Mouse (Mus musculus): Measurements from ENCODE around the gene Gm21961. TPM values are rescaled to one million over a fixed set of nuclear protein-coding genes. Genes with fewer than 3 reads are reported as not detected.
"Not testable (repeated sequence)": the region's sequence is repeated elsewhere in the genome, so short reads cannot be mapped to it uniquely, and the experiment has no call there.

The Gm21961 gene
- polyA plus RNA-seq (2014; fragmentation: Nextera tagmentation; extraction: Ambion mirVana): not detected in 2 replicates

DNA sequence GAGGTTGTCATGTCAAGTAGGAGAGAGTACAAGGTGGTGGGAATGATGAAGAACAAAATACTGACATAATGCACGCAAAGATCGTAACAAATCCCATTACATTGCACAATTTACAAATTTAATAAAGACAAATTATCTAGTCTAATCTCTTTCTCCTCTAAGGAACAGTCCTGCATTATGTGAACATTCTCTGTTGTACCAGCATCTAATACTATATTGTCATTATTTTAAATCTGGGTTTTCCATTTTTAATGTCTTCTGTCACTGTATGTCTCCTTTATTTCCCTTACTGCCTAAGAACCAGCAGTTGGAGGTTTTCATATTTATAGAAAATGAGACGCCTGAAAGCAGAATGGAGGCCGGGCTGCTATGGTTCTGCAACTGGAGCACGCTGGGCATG, at the start of gene Gm21961:
Gene Gm21961 (minus strand): TSS at position 101 of the 400 bp plus-strand sequence.
- H3K36me3 ChIP-seq (ENCODE audit: control insufficient read depth, insufficient read depth, low read length): no peaks in the 10 kb centered on the region
- no peak for ATAC-seq (replicated peaks; ENCODE audit: insufficient number of reproducible peaks, low FRiP score, low TSS enrichment)
- WGBS (ENCODE audit: insufficient replicate concordance): 89% methylated on average over 5 of the region's 5 CpGs
- H3K4me1 ChIP-seq (ENCODE audit: control insufficient read depth, insufficient read depth, low read length): no peaks in the 10 kb centered on the region
- no peak within 1 kb of the TSS for H3K4me2 ChIP-seq
- H3K9me3 ChIP-seq (replicated peaks; ENCODE audit: control insufficient read depth, low read length): no peaks in the 10 kb centered on the region
- no peak within 1 kb of the TSS for H3K4me3 ChIP-seq (ENCODE audit: low read depth, low read length)
- no peaks in the 10 kb centered on the region for H3K27me3 ChIP-seq (ENCODE audit: control insufficient read depth, insufficient read depth, low read length)
- no peak within 1 kb of the TSS for H3K9ac ChIP-seq (ENCODE audit: low read depth, low read length)
- no peak within 1 kb of the TSS for H3K27ac ChIP-seq (ENCODE audit: low read depth, low read length)

- WGBS (ENCODE audit: insufficient replicate concordance): 66% methylated on average over 4 of the region's 4 CpGs
These were observed 27.3 kb upstream of the Gm21961 start for GRCm38 (mm10) chr15:65041999-65042398.

DNA sequence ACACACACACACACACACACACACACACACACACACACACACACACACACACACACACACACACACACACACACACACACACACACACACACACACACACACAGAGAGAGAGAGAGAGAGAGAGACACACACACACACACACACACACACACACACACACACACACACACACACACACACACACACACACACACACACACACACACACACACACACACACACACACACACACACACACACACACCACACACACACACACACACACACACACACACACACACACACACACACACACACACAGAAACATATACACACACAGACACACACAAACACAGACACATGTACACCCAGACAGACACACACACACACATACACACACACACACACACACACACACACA, 24.5 kb upstream of the Gm21961 start:
- not testable (repeated sequence) for H3K4me1 ChIP-seq (ENCODE audit: control insufficient read depth, insufficient read depth, low read length); H3K4me2 ChIP-seq; ATAC-seq (replicated peaks; ENCODE audit: insufficient number of reproducible peaks, low FRiP score, low TSS enrichment); H3K27me3 ChIP-seq (ENCODE audit: control insufficient read depth, insufficient read depth, low read length); H3K9ac ChIP-seq (ENCODE audit: low read depth, low read length); H3K27ac ChIP-seq (ENCODE audit: low read depth, low read length); H3K36me3 ChIP-seq (ENCODE audit: control insufficient read depth, insufficient read depth, low read length); H3K4me3 ChIP-seq (ENCODE audit: low read depth, low read length); H3K9me3 ChIP-seq (replicated peaks; ENCODE audit: control insufficient read depth, low read length)

More at GRCm38 (mm10) chr15:65041999-65042398, 27.3 kb upstream of the Gm21961 start:
- H3K9me3 ChIP-seq (replicated peaks; ENCODE audit: control insufficient read depth, low read length): no peaks in the 10 kb centered on the region
- ATAC-seq (replicated peaks; ENCODE audit: insufficient number of reproducible peaks, low FRiP score, low TSS enrichment): no peak
- no peaks in the 10 kb centered on the region for H3K27me3 ChIP-seq (ENCODE audit: control insufficient read depth, insufficient read depth, low read length)
- no peak overlapping the region for H3K4me2 ChIP-seq
- H3K27ac ChIP-seq (ENCODE audit: low read depth, low read length): no peak overlapping the region
- H3K36me3 ChIP-seq (ENCODE audit: control insufficient read depth, insufficient read depth, low read length): no peaks in the 10 kb centered on the region
- H3K4me3 ChIP-seq (ENCODE audit: low read depth, low read length): no peak overlapping the region
- no peaks in the 10 kb centered on the region for H3K4me1 ChIP-seq (ENCODE audit: control insufficient read depth, insufficient read depth, low read length)
- H3K9ac ChIP-seq (ENCODE audit: low read depth, low read length): no peak overlapping the region

DNA sequence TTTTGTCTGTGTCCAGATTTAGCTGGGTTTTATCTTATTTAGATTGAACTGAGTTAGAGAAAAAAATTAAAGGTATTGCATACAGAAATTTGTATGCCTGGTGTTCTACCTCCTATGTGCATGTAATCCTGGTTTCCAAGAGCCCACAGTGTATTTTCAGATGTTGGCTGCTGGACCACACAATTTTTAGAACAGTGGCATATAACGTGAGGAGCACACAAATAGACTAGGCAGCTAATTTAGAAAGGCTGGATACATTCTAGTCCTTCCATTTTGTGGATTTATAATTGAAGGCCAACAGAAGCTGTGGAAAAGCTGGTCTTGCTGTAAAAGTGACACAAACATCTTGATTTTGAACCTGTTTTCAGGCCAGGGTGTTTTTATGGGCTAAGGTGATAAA, 3.3 kb upstream of the Gm21961 start:
- no peak overlapping the region for H3K4me3 ChIP-seq (ENCODE audit: low read depth, low read length)
- ATAC-seq (replicated peaks; ENCODE audit: insufficient number of reproducible peaks, low FRiP score, low TSS enrichment): no peak
- H3K36me3 ChIP-seq (ENCODE audit: control insufficient read depth, insufficient read depth, low read length): no peaks in the 10 kb centered on the region
- H3K9ac ChIP-seq (ENCODE audit: low read depth, low read length): no peak overlapping the region
- 74% methylated on average over 1 of the region's 1 CpGs for WGBS (ENCODE audit: insufficient replicate concordance)
- H3K4me1 ChIP-seq (ENCODE audit: control insufficient read depth, insufficient read depth, low read length): no peaks in the 10 kb centered on the region
- H3K27me3 ChIP-seq (ENCODE audit: control insufficient read depth, insufficient read depth, low read length): no peaks in the 10 kb centered on the region
- H3K9me3 ChIP-seq (replicated peaks; ENCODE audit: control insufficient read depth, low read length): no peaks in the 10 kb centered on the region
- H3K27ac ChIP-seq (ENCODE audit: low read depth, low read length): no peak overlapping the region
- H3K4me2 ChIP-seq: no peak overlapping the region

DNA sequence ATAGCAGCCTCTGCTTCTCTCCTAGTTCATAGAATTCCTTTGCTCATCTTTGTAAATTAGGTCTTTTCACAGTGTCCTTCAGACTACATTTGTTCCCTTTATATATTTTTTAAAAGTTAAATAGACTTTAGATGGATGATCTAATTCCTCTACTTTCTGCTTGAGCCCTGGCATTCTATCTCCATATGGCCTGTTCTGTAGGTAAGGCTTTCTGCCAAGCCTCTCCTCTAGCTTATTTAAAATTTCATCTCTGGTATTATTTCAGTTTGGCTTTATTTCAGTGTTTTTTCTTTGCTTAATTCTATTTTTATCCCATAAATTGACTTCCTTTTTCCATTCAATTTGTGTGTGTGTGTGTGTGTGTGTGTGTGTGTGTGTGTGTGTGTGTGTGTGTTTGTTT, 8.5 kb downstream of the Gm21961 start:
- Histone ChIP-seq H3K9me3 (replicated peaks; ENCODE audit: control insufficient read depth, low read length) (no peaks in the 10 kb centered on the region), H3K4me1 (ENCODE audit: control insufficient read depth, insufficient read depth, low read length) (no peaks in the 10 kb centered on the region), H3K36me3 (ENCODE audit: control insufficient read depth, insufficient read depth, low read length) (no peaks in the 10 kb centered on the region), H3K27me3 (ENCODE audit: control insufficient read depth, insufficient read depth, low read length) (no peaks in the 10 kb centered on the region), H3K9ac (ENCODE audit: low read depth, low read length) (no peak overlapping the region), H3K27ac (ENCODE audit: low read depth, low read length) (no peak overlapping the region), H3K4me3 (ENCODE audit: low read depth, low read length) (no peak overlapping the region), H3K4me2 (no peak overlapping the region)
- ATAC-seq (replicated peaks; ENCODE audit: insufficient number of reproducible peaks, low FRiP score, low TSS enrichment): no peak

DNA sequence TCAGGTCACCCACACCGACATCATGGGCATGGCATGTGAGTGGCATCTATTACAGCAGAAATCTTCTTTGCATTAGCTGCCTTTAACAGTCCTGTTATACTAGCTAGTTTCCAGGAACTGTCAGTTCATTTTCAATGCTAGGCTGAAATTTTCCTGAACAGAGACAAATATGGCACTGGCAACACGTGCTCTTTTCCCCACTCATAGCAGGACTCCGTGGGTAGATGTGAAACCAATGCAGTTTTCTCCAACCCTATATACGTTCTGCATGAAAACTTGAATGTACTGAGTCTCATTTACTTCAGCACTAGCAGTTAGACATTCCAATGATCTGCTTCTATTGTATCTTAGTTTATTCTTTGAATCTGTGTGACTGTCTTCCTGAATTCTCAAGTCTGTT, 20.2 kb downstream of the Gm21961 start:
- H3K9me3 ChIP-seq (replicated peaks; ENCODE audit: control insufficient read depth, low read length): no peaks in the 10 kb centered on the region
- no peak overlapping the region for H3K9ac ChIP-seq (ENCODE audit: low read depth, low read length)
- H3K27ac ChIP-seq (ENCODE audit: low read depth, low read length): no peak overlapping the region
- no peak overlapping the region for H3K4me2 ChIP-seq
- H3K4me3 ChIP-seq (ENCODE audit: low read depth, low read length): no peak overlapping the region
- no peak for ATAC-seq (replicated peaks; ENCODE audit: insufficient number of reproducible peaks, low FRiP score, low TSS enrichment)
- no peaks in the 10 kb centered on the region for H3K27me3 ChIP-seq (ENCODE audit: control insufficient read depth, insufficient read depth, low read length)
- no peaks in the 10 kb centered on the region for H3K36me3 ChIP-seq (ENCODE audit: control insufficient read depth, insufficient read depth, low read length)
- no peaks in the 10 kb centered on the region for H3K4me1 ChIP-seq (ENCODE audit: control insufficient read depth, insufficient read depth, low read length)
- WGBS (ENCODE audit: insufficient replicate concordance): 78% methylated on average over 4 of the region's 4 CpGs

DNA sequence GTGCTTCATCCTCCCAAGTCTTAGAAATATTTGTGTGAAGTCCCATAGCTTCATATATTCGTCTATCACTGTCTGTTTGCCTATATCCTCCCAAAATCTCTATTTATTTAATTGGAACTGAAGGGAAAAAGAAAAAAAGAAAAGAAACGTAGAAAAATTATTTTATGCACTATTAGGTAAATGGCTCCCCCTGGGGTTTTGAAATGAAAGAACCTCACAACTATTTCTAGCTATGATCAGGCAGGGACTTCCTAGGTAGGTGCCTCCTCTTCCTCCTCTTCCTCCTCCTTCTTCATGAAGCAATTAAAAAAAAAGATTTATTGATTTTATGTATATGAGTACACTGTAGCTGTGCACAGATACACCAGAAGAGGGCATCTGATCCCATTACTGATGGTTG, 34.7 kb downstream of the Gm21961 start:
- no peaks in the 10 kb centered on the region for H3K36me3 ChIP-seq (ENCODE audit: control insufficient read depth, insufficient read depth, low read length)
- H3K9me3 ChIP-seq (replicated peaks; ENCODE audit: control insufficient read depth, low read length): 0 out of 2 replicates have a peak, but pooled peaks cover 2% of the 10 kb centered on the region
- H3K4me2 ChIP-seq: no peak overlapping the region
- H3K9ac ChIP-seq (ENCODE audit: low read depth, low read length): no peak overlapping the region
- no peak overlapping the region for H3K27ac ChIP-seq (ENCODE audit: low read depth, low read length)
- H3K4me1 ChIP-seq (ENCODE audit: control insufficient read depth, insufficient read depth, low read length): no peaks in the 10 kb centered on the region
- H3K27me3 ChIP-seq (ENCODE audit: control insufficient read depth, insufficient read depth, low read length): no peaks in the 10 kb centered on the region
- H3K4me3 ChIP-seq (ENCODE audit: low read depth, low read length): no peak overlapping the region
- ATAC-seq (replicated peaks; ENCODE audit: insufficient number of reproducible peaks, low FRiP score, low TSS enrichment): no peak
- 63% methylated on average over 2 of the region's 2 CpGs for WGBS (ENCODE audit: insufficient replicate concordance)

- Histone ChIP-seq H3K27ac (ENCODE audit: low read depth, low read length) (no peak overlapping the region), H3K9ac (ENCODE audit: low read depth, low read length) (no peak overlapping the region), H3K4me1 (ENCODE audit: control insufficient read depth, insufficient read depth, low read length) (no peaks in the 10 kb centered on the region), H3K9me3 (replicated peaks; ENCODE audit: control insufficient read depth, low read length) (0 out of 2 replicates have a peak, but pooled peaks cover 2% of the 10 kb centered on the region), H3K4me2 (no peak overlapping the region), H3K27me3 (ENCODE audit: control insufficient read depth, insufficient read depth, low read length) (no peaks in the 10 kb centered on the region), H3K4me3 (ENCODE audit: low read depth, low read length) (no peak overlapping the region), H3K36me3 (ENCODE audit: control insufficient read depth, insufficient read depth, low read length) (no peaks in the 10 kb centered on the region)
- WGBS (ENCODE audit: insufficient replicate concordance): 80% methylated on average over 7 of the region's 7 CpGs
- ATAC-seq (replicated peaks; ENCODE audit: insufficient number of reproducible peaks, low FRiP score, low TSS enrichment): no peak
These were observed 38.5 kb downstream of the Gm21961 start for GRCm38 (mm10) chr15:64976044-64976805.
